Mouse (Mus musculus) neutrophil, adult 65 days (primary cell): ENCODE results near the gene Ascl3. TPM values are rescaled to one million over a fixed set of nuclear protein-coding genes. Genes with fewer than 3 reads are reported as not detected.

Experiments
- total RNA-seq: library from RNA; stranded (reverse); gene quantifications from 2 replicates; pipeline ENCODE4 v1.2.4, GENCODE M21; 2023

Ascl3 gene
- total RNA-seq = not detected in 2 replicates

DNA sequence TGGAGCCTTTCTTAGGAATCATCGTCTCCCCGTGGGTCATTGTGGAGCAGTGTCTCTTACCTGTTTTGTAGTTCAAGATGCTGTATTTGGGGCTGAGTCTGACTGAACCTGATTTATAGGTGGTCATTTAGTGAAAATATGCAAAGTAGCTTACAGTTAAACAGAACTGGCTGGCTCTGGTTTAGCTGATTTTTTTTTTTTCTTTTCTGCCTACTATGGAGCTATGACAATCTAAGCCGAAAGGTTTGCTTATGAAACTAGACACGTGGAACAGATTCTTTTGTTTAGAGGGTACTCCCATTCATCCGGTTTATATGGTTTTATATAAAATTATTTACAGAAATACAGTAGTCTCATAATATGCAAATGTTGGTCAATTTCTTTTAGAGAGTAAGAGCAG is at the start of gene Ascl3:
Gene Ascl3, minus strand, starts transcription at position 101 of the 400 bp plus-strand sequence.

DNA sequence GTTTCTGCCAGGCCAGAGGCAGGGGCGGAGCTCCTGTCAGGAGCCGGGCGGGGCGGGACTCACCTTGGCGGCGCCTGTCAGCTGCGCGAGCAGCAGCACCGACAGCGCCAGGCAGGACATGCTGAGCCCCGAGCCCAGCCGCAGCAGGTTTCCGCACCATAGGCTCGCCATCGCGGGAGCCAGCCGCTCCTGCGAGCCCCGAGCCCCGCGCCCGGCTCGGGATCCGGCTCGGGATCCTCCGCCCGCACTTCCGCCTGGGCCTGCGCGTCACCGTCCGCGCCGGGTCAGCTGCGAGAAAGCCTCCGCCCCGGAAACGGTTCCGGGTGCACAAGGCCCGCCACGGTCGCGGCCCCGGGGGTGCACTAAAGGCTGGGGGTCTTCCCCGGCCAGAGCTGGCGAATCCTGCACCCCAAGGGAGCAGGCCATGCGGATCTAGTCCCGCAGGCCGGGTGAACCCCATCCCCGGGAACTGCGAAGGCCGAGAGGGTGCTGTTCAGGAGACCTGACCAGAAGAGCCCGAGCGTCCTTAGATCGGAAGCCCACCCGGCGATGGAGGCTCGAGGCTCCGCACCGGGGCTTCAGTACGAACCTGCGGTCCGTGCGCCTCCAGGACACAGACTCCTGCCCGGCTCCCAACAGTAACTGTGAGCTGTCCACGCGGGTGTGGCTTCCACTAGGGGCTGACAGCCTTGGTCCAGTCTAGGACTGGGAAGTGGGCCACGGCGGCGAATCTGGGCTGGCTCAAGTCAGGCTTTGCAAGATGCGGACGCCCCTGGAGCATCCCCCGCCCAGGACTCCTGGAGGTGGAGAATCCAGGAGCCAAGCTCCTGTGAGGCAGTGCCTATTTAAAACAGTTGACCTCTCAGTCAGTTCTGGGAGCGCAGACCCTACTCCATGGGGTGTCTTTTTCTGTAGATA is 20.7 kb upstream of the Ascl3 start, which contains the start of gene Tmem9b:
Gene Tmem9b, minus strand, starts transcription at position 868 of the 918 bp plus-strand sequence.

DNA sequence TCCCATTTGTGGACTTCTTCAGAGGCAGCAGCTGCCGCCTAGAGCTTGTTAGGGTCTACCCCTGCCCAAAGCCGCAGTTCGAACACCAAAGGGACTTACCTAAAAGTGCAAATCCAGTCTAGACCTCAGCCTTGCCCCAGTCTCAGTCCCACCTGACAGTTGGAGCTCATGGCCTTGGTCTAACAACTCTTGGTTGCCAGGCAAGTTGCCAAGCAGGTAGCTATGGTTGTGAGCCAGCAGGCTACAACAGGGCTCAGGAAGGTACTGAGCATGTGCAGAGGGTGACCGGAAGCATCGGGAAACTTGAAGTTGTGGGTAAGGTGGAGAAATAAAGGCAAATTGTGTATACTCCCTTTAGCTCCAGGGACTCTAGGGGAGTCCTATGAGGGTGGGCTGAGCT is 7.8 kb downstream of the Ascl3 start, which contains the start of gene BC051019:
Gene BC051019, minus strand, starts transcription at position 154 of the 400 bp plus-strand sequence.

DNA sequence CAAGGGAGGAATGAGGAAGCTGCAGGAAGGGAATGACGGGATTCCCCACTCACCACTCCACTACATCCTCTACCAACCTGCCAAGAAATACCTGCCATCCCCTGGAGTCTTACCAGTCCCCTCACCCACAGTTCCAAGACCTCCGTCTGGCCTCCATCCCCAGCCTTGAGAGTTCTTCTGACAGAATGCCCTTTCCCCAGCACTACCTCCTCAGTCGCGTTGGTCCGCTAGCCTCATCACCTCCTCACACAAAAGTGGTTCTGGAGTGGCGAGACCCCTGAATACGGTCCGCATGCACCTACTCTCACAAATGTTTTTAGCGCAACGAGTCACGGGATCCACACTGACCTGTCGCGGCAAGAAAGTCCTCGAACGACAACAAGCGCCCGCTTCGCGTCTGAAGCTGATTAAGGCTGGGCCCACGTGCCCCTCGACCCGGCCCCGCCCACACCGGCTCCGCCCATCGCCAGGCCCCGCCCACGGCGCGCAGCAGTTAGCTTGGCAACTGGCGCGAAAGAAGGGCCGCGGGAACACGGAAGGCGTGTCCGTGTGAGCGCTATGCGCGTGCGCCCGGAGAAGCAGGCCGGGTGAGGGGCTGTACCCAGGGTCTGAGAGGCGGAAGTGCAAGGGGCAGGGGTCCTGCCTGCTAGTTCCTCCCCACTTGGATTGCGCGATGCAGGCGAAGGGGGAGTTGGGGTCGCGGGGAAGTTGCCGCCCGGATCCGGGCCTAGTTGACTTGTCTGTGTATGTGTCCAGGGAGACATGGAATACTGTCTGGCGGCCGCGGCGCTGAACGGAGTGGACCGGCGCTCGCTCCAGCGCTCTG is 28.1 kb downstream of the Ascl3 start, which contains the start of the genes St5 and Akip1:
Gene St5, minus strand, starts transcription at position 416 of the 826 bp plus-strand sequence.
Gene Akip1, plus strand, starts transcription at position 501 of the 826 bp plus-strand sequence.

Other genes starting within 250 kb of the Ascl3 start
- not detected in 2 replicates for gene Trim66, start 223.6 kb downstream of the Ascl3 start, total RNA-seq
- gene Rpl27a, start 212.6 kb downstream of the Ascl3 start, total RNA-seq = 138 and 168 TPM in 2 replicates
- gene St5, start 28.1 kb downstream of the Ascl3 start, total RNA-seq = 1.8 and 1.9 TPM in 2 replicates
- 7.1 and 7.2 TPM in 2 replicates for gene Akip1, start 28.0 kb downstream of the Ascl3 start, total RNA-seq
- not detected in 2 replicates for gene BC051019, start 7.9 kb downstream of the Ascl3 start, total RNA-seq
- 41.0 and 45.6 TPM in 2 replicates for gene Tmem9b, start 21.1 kb upstream of the Ascl3 start, total RNA-seq
- not detected in 2 replicates for gene Nrip3, start 50.3 kb upstream of the Ascl3 start, total RNA-seq
- gene Scube2, start 134.0 kb upstream of the Ascl3 start, total RNA-seq = not detected in 2 replicates
- gene Dennd5a, start 228.7 kb upstream of the Ascl3 start, total RNA-seq = 261 and 343 TPM in 2 replicates